8 mouse cellular contexts compared by ENCODE assay signal in genomic region chr13:55726598-55727119, GRCm38 (mm10). TPM values are rescaled to one million over a fixed set of nuclear protein-coding genes. Genes with fewer than 3 reads are reported as not detected.
A peak's percentile ranks its signal among the peaks of the same experiment; 100 is the strongest.
DNase-seq lines count a peak whose midpoint lies in the region; ATAC-seq and TF ChIP-seq lines count a peak whose summit lies in the region.

No protein-coding gene starts in this region.

- TF ChIP-seq RAD21 in CH12.LX (IDR thresholded peaks at IDR 0.05; ENCODE audit: low read depth, low read length) = no peak

- H3K27me3 ChIP-seq in CH12.LX (replicated peaks) = no peaks in the 10 kb centered on the region
- no peaks in the 10 kb centered on the region for H3K27me3 ChIP-seq in embryonic facial prominence, embryonic 15.5 days
- no peaks in the 10 kb centered on the region for H3K27me3 ChIP-seq in limb, embryonic 10.5 days (ENCODE audit: low read depth, poor library complexity, severe bottlenecking)
- no peaks in the 10 kb centered on the region for H3K27me3 ChIP-seq in neural tube, embryonic 14.5 days (ENCODE audit: control insufficient read depth, insufficient read depth, low read length)

- 3% methylated on average over 4 of the region's 4 CpGs for WGBS in embryonic facial prominence, embryonic 15.5 days
- WGBS in limb, embryonic 10.5 days = 7% methylated on average over 4 of the region's 4 CpGs
- 4% methylated on average over 4 of the region's 4 CpGs for WGBS in neural tube, embryonic 14.5 days

- H3K4me3 ChIP-seq in gastrocnemius, adult 2 months = peak overlapping the region; percentile 87
- peak overlapping the region; percentile 74 to 87 (median 82) for H3K4me3 ChIP-seq in CH12.LX (replicated peaks in 1 of 3; ENCODE audit: low read depth in 2 of 3, low read length in 2 of 3, poor library complexity in 1 of 3)
- H3K4me3 ChIP-seq in embryonic facial prominence, embryonic 15.5 days (replicated peaks) = peak overlapping the region; percentile 64
- peak overlapping the region; percentile 66 for H3K4me3 ChIP-seq in limb, embryonic 10.5 days
- H3K4me3 ChIP-seq in neural tube, embryonic 14.5 days (ENCODE audit: low read depth, low read length) = peak overlapping the region; percentile 50

- no peak for TF ChIP-seq POLR2A in CH12.LX (IDR thresholded peaks at IDR 0.05; ENCODE audit: low read depth, low read length)

- H3K36me3 ChIP-seq in CH12.LX (replicated peaks in 1 of 2; ENCODE audit: control insufficient read depth in 1 of 2, insufficient read depth in 1 of 2, low read length in 1 of 2) = peaks cover 16 to 52% of the 10 kb centered on the region in 2 experiments
- H3K36me3 ChIP-seq in embryonic facial prominence, embryonic 15.5 days = peaks cover 33% of the 10 kb centered on the region
- peaks cover 43% of the 10 kb centered on the region for H3K36me3 ChIP-seq in limb, embryonic 10.5 days
- H3K36me3 ChIP-seq in neural tube, embryonic 14.5 days (ENCODE audit: control insufficient read depth, insufficient read depth, low read length) = peaks cover 19% of the 10 kb centered on the region; the same call in 1 of the 2 replicates

- peaks cover 2 to 10% of the 10 kb centered on the region in 2 experiments; a peak in 2 of 4 replicates for H3K4me1 ChIP-seq in CH12.LX (ENCODE audit: control insufficient read depth in 1 of 2, insufficient read depth in 2 of 2)
- no peaks in the 10 kb centered on the region for H3K4me1 ChIP-seq in embryonic facial prominence, embryonic 15.5 days
- H3K4me1 ChIP-seq in limb, embryonic 10.5 days = peaks cover 8% of the 10 kb centered on the region
- peaks cover 4% of the 10 kb centered on the region; the same call in 1 of the 2 replicates for H3K4me1 ChIP-seq in neural tube, embryonic 14.5 days (ENCODE audit: control insufficient read depth, insufficient read depth, low read length)

- intact Hi-C loops in gastrocnemius, adult 2 months (cut with DNase I) = loop anchor here (5.0 kb wide), 2 partner anchors 34 to 124 kb away; partner anchors contain the start of gene B230219D22Rik
- intact Hi-C loops in gastrocnemius, postnatal 14 days (cut with DNase I; ENCODE audit: low total_unique reads) = loop anchor here (5.0 to 10.0 kb wide), 3 partner anchors 34 to 122 kb away; partner anchors contain the start of gene B230219D22Rik

- H3K79me2 ChIP-seq in CH12.LX (replicated peaks; ENCODE audit: control insufficient read depth, extremely low read depth, insufficient read depth, poor library complexity, severe bottlenecking) = no peaks in the 10 kb centered on the region

- no peak for ATAC-seq in embryonic facial prominence, embryonic 15.5 days (ENCODE audit: insufficient number of reproducible peaks, low FRiP score, low TSS enrichment, low read depth)
- ATAC-seq in neural tube, embryonic 14.5 days (ENCODE audit: low read depth) = no peak

- TF ChIP-seq CTCF in gastrocnemius, adult 2 months (IDR thresholded peaks at IDR 0.05) = peak; percentile 47
- peak in 1 of 2 experiments; percentile 42; a peak in 2 of 4 replicates for TF ChIP-seq CTCF in CH12.LX (conservative IDR thresholded peaks at IDR 0.05 in 1 of 2, IDR thresholded peaks at IDR 0.05 in 1 of 2; ENCODE audit: low read depth in 2 of 2, low read length in 2 of 2)

- no peak for TF ChIP-seq EP300 in CH12.LX (IDR thresholded peaks at IDR 0.05; ENCODE audit: low read length)

- no peak for DNase-seq in gastrocnemius, adult 2 months
- DNase-seq in gastrocnemius, adult 18-20 months (ENCODE audit: low spot score) = no peak
- DNase-seq in CH12.LX (ENCODE audit: extremely low read depth) = peak; percentile 48
- no peak for DNase-seq in limb, embryonic 10.5 days (ENCODE audit: low spot score)
- DNase-seq in right cerebral cortex, postnatal 10 days (ENCODE audit: low spot score in 2 of 2) = no peak
- no peak for DNase-seq in gastrocnemius, postnatal 14 days

- dilution Hi-C loops in CH12.LX (cut with MboI; ENCODE audit: extremely low pct_ligation_motif_present, extremely low pct_unique_long_range_greater_than_20kb, low sequenced_read_pairs) = no loop called here

- H3K4me2 ChIP-seq in CH12.LX (ENCODE audit: insufficient read depth, low read depth, poor library complexity, severe bottlenecking) = peak overlapping the region; percentile 26
- H3K4me2 ChIP-seq in embryonic facial prominence, embryonic 15.5 days (replicated peaks) = peak overlapping the region; percentile 53
- H3K4me2 ChIP-seq in neural tube, embryonic 14.5 days (ENCODE audit: low read depth, low read length) = peak overlapping the region; percentile 63

- peak overlapping the region; percentile 96 for H3K27ac ChIP-seq in gastrocnemius, adult 2 months
- H3K27ac ChIP-seq in CH12.LX (ENCODE audit: insufficient read depth, low read depth) = peak overlapping the region; percentile 88
- H3K27ac ChIP-seq in embryonic facial prominence, embryonic 15.5 days (replicated peaks) = peak overlapping the region; percentile 94
- H3K27ac ChIP-seq in limb, embryonic 10.5 days = peak overlapping the region; percentile 93
- peak overlapping the region; percentile 90 for H3K27ac ChIP-seq in neural tube, embryonic 14.5 days (ENCODE audit: low read depth, low read length)

- in situ Hi-C loops in CH12.LX (cut with MboI; ENCODE audit: low pct_ligation_motif_present, low pct_unique_long_range_greater_than_20kb, low sequenced_read_pairs) = loop anchor here (10.0 kb wide), 1 partner anchor 122 kb away; no protein-coding TSS in a partner anchor

- peak overlapping the region; percentile 94; the same call in 1 of the 2 replicates for H3K9ac ChIP-seq in CH12.LX (ENCODE audit: insufficient read depth, low read depth)
- peak overlapping the region; percentile 56 for H3K9ac ChIP-seq in embryonic facial prominence, embryonic 15.5 days
- peak overlapping the region; percentile 68 for H3K9ac ChIP-seq in neural tube, embryonic 14.5 days (replicated peaks; ENCODE audit: low read depth, low read length)

- no peaks in the 10 kb centered on the region for H3K9me3 ChIP-seq in CH12.LX (replicated peaks; ENCODE audit: low read length)
- H3K9me3 ChIP-seq in embryonic facial prominence, embryonic 15.5 days (replicated peaks) = no peaks in the 10 kb centered on the region
- no peaks in the 10 kb centered on the region for H3K9me3 ChIP-seq in limb, embryonic 10.5 days (replicated peaks)
- H3K9me3 ChIP-seq in neural tube, embryonic 14.5 days (ENCODE audit: control insufficient read depth, low read length) = no peaks in the 10 kb centered on the region

TF ChIP-seq in CH12.LX, 34 proteins besides CTCF, POLR2A, EP300 and RAD21 (continues in another document):
- TF ChIP-seq MAX (IDR thresholded peaks at IDR 0.05; ENCODE audit: low read length) = 0 out of 2 replicates have a peak, but pooled peaks have one; percentile 14
- peak; percentile 84; the same call in 1 of the 2 replicates for TF ChIP-seq CHD1 (IDR thresholded peaks at IDR 0.05; ENCODE audit: low read depth, low read length)
- TF ChIP-seq MAFK (IDR thresholded peaks at IDR 0.05; ENCODE audit: insufficient replicate concordance, low read length) = no peak
- TF ChIP-seq NELFE (IDR thresholded peaks at IDR 0.05; ENCODE audit: low read depth, low read length) = no peak
- TF ChIP-seq ZNF384 (IDR thresholded peaks at IDR 0.05; ENCODE audit: low read depth, low read length) = peak; percentile 49; the same call in 1 of the 2 replicates
- TF ChIP-seq RCOR1 (conservative IDR thresholded peaks at IDR 0.05; ENCODE audit: low read depth, low read length) = no peak

RNA-seq across cellular contexts. Expression of gene Pcbd2, which starts 0.5 kb away (rescaled TPM):
- 10 to 100 TPM; 18.2 to 25.7 TPM for total RNA-seq in gastrocnemius, adult 2 months (2021)
- 10 to 100 TPM; 20.7 to 21.5 TPM for total RNA-seq in gastrocnemius, adult 18-20 months (2021)
- total RNA-seq in CH12.LX (2012; rRNA removed) (28.6 and 32.1 TPM in 2 replicates), CH12.LX (2014; rRNA removed) (19.0 and 20.6 TPM in 2 replicates)
- 44.9 and 45.0 TPM in 2 replicates for polyA plus RNA-seq in CH12.LX (2012; ENCODE audit: insufficient read length, low read depth)
- polyA plus RNA-seq in embryonic facial prominence, embryonic 15.5 days (2015; fragmentation: Nextera tagmentation; extraction: Ambion mirVana) = 50.3 and 53.0 TPM in 2 replicates
- 43.7 and 44.4 TPM in 2 replicates for polyA plus RNA-seq in limb, embryonic 10.5 days (2016; fragmentation: Nextera tagmentation; extraction: Ambion mirVana)
- 19.6 and 23.9 TPM in 2 replicates for polyA plus RNA-seq in neural tube, embryonic 14.5 days (2014; fragmentation: Nextera tagmentation; extraction: Ambion mirVana)
- 10 to 100 TPM; 23.4 to 24.0 TPM for total RNA-seq in gastrocnemius, postnatal 14 days (2021)

RNA-seq across cellular contexts. Expression of gene Txndc15, which starts 12.2 kb away (rescaled TPM):
- total RNA-seq in gastrocnemius, adult 2 months (2021) = 10 to 100 TPM; 33.3 to 34.4 TPM
- total RNA-seq in gastrocnemius, adult 18-20 months (2021) = 10 to 100 TPM; 31.6 to 32.9 TPM
- total RNA-seq in CH12.LX (2012; rRNA removed) (34.6 and 39.7 TPM in 2 replicates), CH12.LX (2014; rRNA removed) (48.7 and 51.2 TPM in 2 replicates)
- polyA plus RNA-seq in CH12.LX (2012; ENCODE audit: insufficient read length, low read depth) = 37.4 and 45.2 TPM in 2 replicates
- 98.3 and 105 TPM in 2 replicates for polyA plus RNA-seq in embryonic facial prominence, embryonic 15.5 days (2015; fragmentation: Nextera tagmentation; extraction: Ambion mirVana)
- 65.9 and 76.8 TPM in 2 replicates for polyA plus RNA-seq in limb, embryonic 10.5 days (2016; fragmentation: Nextera tagmentation; extraction: Ambion mirVana)
- 150 and 156 TPM in 2 replicates for polyA plus RNA-seq in neural tube, embryonic 14.5 days (2014; fragmentation: Nextera tagmentation; extraction: Ambion mirVana)
- 10 to 100 TPM; 27.8 to 27.9 TPM for total RNA-seq in gastrocnemius, postnatal 14 days (2021)

RNA-seq across cellular contexts. Expression of gene B230219D22Rik, which starts 33.7 kb away (rescaled TPM):
- 10 to 100 TPM; 29.4 to 33.2 TPM for total RNA-seq in gastrocnemius, adult 2 months (2021)
- 10 to 100 TPM; 28.7 to 32.0 TPM for total RNA-seq in gastrocnemius, adult 18-20 months (2021)
- 22.1 and 23.2 TPM in 2 replicates for total RNA-seq in CH12.LX (2012; rRNA removed)
- 35.0 and 36.1 TPM in 2 replicates for total RNA-seq in CH12.LX (2014; rRNA removed)
- 25.0 and 25.7 TPM in 2 replicates for polyA plus RNA-seq in CH12.LX (2012; ENCODE audit: insufficient read length, low read depth)
- 59.5 and 60.3 TPM in 2 replicates for polyA plus RNA-seq in embryonic facial prominence, embryonic 15.5 days (2015; fragmentation: Nextera tagmentation; extraction: Ambion mirVana)
- 55.5 and 65.2 TPM in 2 replicates for polyA plus RNA-seq in limb, embryonic 10.5 days (2016; fragmentation: Nextera tagmentation; extraction: Ambion mirVana)
- polyA plus RNA-seq in neural tube, embryonic 14.5 days (2014; fragmentation: Nextera tagmentation; extraction: Ambion mirVana) = 97.6 and 107 TPM in 2 replicates
- total RNA-seq in gastrocnemius, postnatal 14 days (2021) = 10 to 100 TPM; 30.9 to 32.9 TPM

RNA-seq across cellular contexts. Expression of gene Catsper3, which starts 57.7 kb away (rescaled TPM):
- under 1 TPM; 0.23 to 0.39 TPM for total RNA-seq in gastrocnemius, adult 2 months (2021)
- total RNA-seq in gastrocnemius, adult 18-20 months (2021) = under 1 TPM in 1 of 2 experiments, not detected in 1; 0.34 TPM
- total RNA-seq in CH12.LX (2012; rRNA removed) (not detected in 2 replicates), CH12.LX (2014; rRNA removed) (not detected in 2 replicates)
- not detected in 2 replicates for polyA plus RNA-seq in CH12.LX (2012; ENCODE audit: insufficient read length, low read depth)
- polyA plus RNA-seq in embryonic facial prominence, embryonic 15.5 days (2015; fragmentation: Nextera tagmentation; extraction: Ambion mirVana) = 0.17 TPM in 1 of 2 replicates, not detected in the other
- 0.25 TPM in 1 of 2 replicates, not detected in the other for polyA plus RNA-seq in limb, embryonic 10.5 days (2016; fragmentation: Nextera tagmentation; extraction: Ambion mirVana)
- polyA plus RNA-seq in neural tube, embryonic 14.5 days (2014; fragmentation: Nextera tagmentation; extraction: Ambion mirVana) = not detected in 2 replicates
- under 1 TPM in 1 of 2 experiments, not detected in 1; 0.22 TPM for total RNA-seq in gastrocnemius, postnatal 14 days (2021)
